Mouse (Mus musculus) ES-Bruce4 (cell line): Measurements from ENCODE around the gene Otud3.

ENCODE experiments used
- CTCF ChIP-seq: IDR thresholded peaks from one replicate; pipeline ENCODE4 v1.8.1; 2011; ENCODE audit warnings: low read depth, low read length
- EP300 ChIP-seq: IDR thresholded peaks from 2 replicates; pipeline ENCODE4 v1.6.1; 2011; ENCODE audit warnings: low read depth, low read length; ENCODE audit not compliant: insufficient read depth
- POLR2A ChIP-seq: IDR thresholded peaks from one replicate; pipeline ENCODE4 v1.8.1; 2011; ENCODE audit warnings: low read length; ENCODE audit not compliant: insufficient read depth

DNA sequence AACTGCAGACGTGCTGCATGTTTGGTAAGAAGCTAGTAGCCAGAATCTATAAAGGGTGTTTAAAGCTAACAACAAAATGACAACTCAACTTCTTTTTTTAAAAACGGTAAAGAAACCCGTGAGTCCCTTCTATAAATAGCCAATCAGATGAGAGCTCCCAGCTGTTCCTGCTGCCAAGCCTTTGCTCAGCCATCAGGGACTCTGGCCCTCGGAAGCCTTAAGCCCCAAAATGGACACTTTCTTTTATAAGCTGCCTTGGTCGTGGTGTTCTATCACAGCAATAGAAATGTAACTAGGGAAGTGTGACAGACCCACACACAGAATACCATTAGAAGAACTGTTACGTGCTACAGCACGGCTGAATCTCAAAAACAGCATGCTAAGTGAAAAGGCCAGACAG is 14.4 kb downstream of the Otud3 start:
- no peak for TF ChIP-seq CTCF
- no peak for TF ChIP-seq POLR2A
- TF ChIP-seq EP300, result no peak
